Mouse (Mus musculus): Measurements from ENCODE around the gene Scaf4.

- TF ChIP-seq CTCF (IDR thresholded peaks at IDR 0.05; ENCODE audit: control insufficient read depth, insufficient read depth, insufficient read length) (no peak), FOSL1 (IDR thresholded peaks at IDR 0.05; ENCODE audit: insufficient read depth, low read length, poor library complexity, severe bottlenecking) (no peak), MAX (IDR thresholded peaks at IDR 0.05) (no peak), USF1 (IDR thresholded peaks at IDR 0.05; ENCODE audit: low read depth) (peak; percentile 53), CEBPB (IDR thresholded peaks at IDR 0.05; ENCODE audit: low read depth) (no peak)
Observed at GRCm38 (mm10) chr16:90312449-90313082, 28.3 kb upstream of the Scaf4 start.
